Mouse (Mus musculus) small intestine, adult 2 months (tissue): Measurements from ENCODE around the gene Hcrtr1.

ENCODE experiments used
- CTCF ChIP-seq: fragments of 200-500 bp; IDR thresholded peaks from 2 replicates; pipeline ENCODE4 v1.5.1; 2012; ENCODE audit warnings: low read depth, mild to moderate bottlenecking, control low read depth, inconsistent platforms, low read length, moderate library complexity, mixed read lengths; ENCODE audit not compliant: insufficient replicate concordance, insufficient read length; ENCODE audit errors: extremely low read depth
- POLR2A ChIP-seq: fragments of 200-500 bp; IDR thresholded peaks from 2 replicates; pipeline ENCODE4 v1.6.1; 2012; ENCODE audit warnings: low read depth, mild to moderate bottlenecking, control low read depth, inconsistent platforms, low read length, moderate library complexity

GRCm38 (mm10) chr4:130081345-130082190 is 57.6 kb downstream of the Hcrtr1 start:
- TF ChIP-seq CTCF (no peak), POLR2A (no peak)
